Mouse (Mus musculus) forebrain, embryonic 12.5 days (tissue): Measurements from ENCODE around the gene Npb. TPM values are rescaled to one million over a fixed set of nuclear protein-coding genes. Genes with fewer than 3 reads are reported as not detected.

Experiments used
- ATAC-seq: fragments of 200-750 bp; cut with Nextera tagmentation; 2 replicates; pipeline ENCODE4 v1.8.0; 2017; ENCODE audit warnings: moderate TSS enrichment; ENCODE audit not compliant: low FRiP score
- H3K27ac ChIP-seq: fragments of 300-500 bp; sonication (generic); 2 replicates; pipeline ENCODE4 v1.5.1; 2016; ENCODE audit warnings: mild to moderate bottlenecking
- H3K27me3 ChIP-seq: fragments of 300-500 bp; sonication (generic); 2 replicates; pipeline ENCODE4 v1.6.1; 2016; ENCODE audit warnings: mild to moderate bottlenecking
- H3K36me3 ChIP-seq: fragments of 300-500 bp; sonication (generic); replicated peaks from 2 replicates; pipeline ENCODE4 v1.6.1; 2016; ENCODE audit warnings: mild to moderate bottlenecking
- H3K4me1 ChIP-seq: fragments of 300-500 bp; sonication (generic); 2 replicates; pipeline ENCODE4 v1.6.1; 2016
- H3K4me2 ChIP-seq: fragments of 300-500 bp; sonication (generic); 2 replicates; pipeline ENCODE4 v1.6.1; 2016; ENCODE audit warnings: mild to moderate bottlenecking, moderate library complexity
- H3K4me3 ChIP-seq: fragments of 300-500 bp; sonication (generic); replicated peaks from 2 replicates; pipeline ENCODE4 v1.5.1; 2016; ENCODE audit warnings: mild to moderate bottlenecking
- H3K9ac ChIP-seq: fragments of 300-500 bp; sonication (generic); 2 replicates; pipeline ENCODE4 v1.6.1; 2016; ENCODE audit warnings: mild to moderate bottlenecking
- H3K9me3 ChIP-seq: fragments of 300-500 bp; sonication (generic); 2 replicates; pipeline ENCODE4 v1.6.1; 2016
- WGBS: fragments of 180-500 bp; shearing (Covaris S2); methylation state at CpG from one replicate; pipeline ENCODE4 v1.1.7; 2016; 5-methylcytosine and 5-hydroxymethylcytosine counted together
- polyA plus RNA-seq: library from polyadenylated mRNA; unstranded; fragments of >200 nt; fragmentation: Nextera tagmentation; extraction: Ambion mirVana; gene quantifications from 2 replicates; pipeline ENCODE4 v1.2.1, GENCODE M21; 2016

The Npb gene
- polyA plus RNA-seq, 1 experiment from 2014 or later: 0.40 TPM

- H3K4me1 ChIP-seq: peaks cover 9% of the 10 kb centered on the region
- H3K4me2 ChIP-seq: no peak overlapping the region
- no peak overlapping the region for H3K9ac ChIP-seq
- H3K36me3 ChIP-seq: peaks cover 78% of the 10 kb centered on the region
- WGBS: 41% methylated on average over 8 of the region's 8 CpGs
- no peak overlapping the region for H3K4me3 ChIP-seq
- H3K9me3 ChIP-seq: no peaks in the 10 kb centered on the region
- H3K27me3 ChIP-seq: peaks cover 23% of the 10 kb centered on the region
- H3K27ac ChIP-seq: no peak overlapping the region
- ATAC-seq: no peak
Observed at GRCm38 (mm10) chr11:120609250-120609649, 973 bp downstream of the Npb start.

GRCm38 (mm10) chr11:120610477-120611046, 2.3 kb downstream of the Npb start:
- Histone ChIP-seq H3K4me3 (no peak overlapping the region), H3K4me1 (peaks cover 9% of the 10 kb centered on the region), H3K9ac (no peak overlapping the region), H3K27ac (no peak overlapping the region), H3K4me2 (no peak overlapping the region), H3K36me3 (peaks cover 75% of the 10 kb centered on the region), H3K27me3 (peaks cover 23% of the 10 kb centered on the region), H3K9me3 (no peaks in the 10 kb centered on the region)
- 81% methylated on average over 9 of the region's 9 CpGs for WGBS
- ATAC-seq: no peak

- Histone ChIP-seq H3K36me3 (peaks cover 62% of the 10 kb centered on the region), H3K4me3 (no peak overlapping the region), H3K4me1 (peaks cover 21% of the 10 kb centered on the region), H3K27ac (no peak overlapping the region), H3K9ac (no peak overlapping the region), H3K4me2 (no peak overlapping the region), H3K9me3 (no peaks in the 10 kb centered on the region), H3K27me3 (peaks cover 18% of the 10 kb centered on the region)
- WGBS: 43% methylated on average over 6 of the region's 6 CpGs
- peak; percentile 6; the same call in 1 of the 2 replicates for ATAC-seq
Observed at GRCm38 (mm10) chr11:120612763-120613162, 4.5 kb downstream of the Npb start.

- no peak for ATAC-seq
- Histone ChIP-seq H3K36me3 (peaks cover 67% of the 10 kb centered on the region), H3K4me1 (peaks cover 22% of the 10 kb centered on the region)
Observed at GRCm38 (mm10) chr11:120613481-120613972, 5.2 kb downstream of the Npb start.

GRCm38 (mm10) chr11:120613976-120614375, 5.7 kb downstream of the Npb start:
- peaks cover 71% of the 10 kb centered on the region for H3K36me3 ChIP-seq
- H3K27me3 ChIP-seq: peaks cover 9% of the 10 kb centered on the region
- H3K4me3 ChIP-seq: no peak overlapping the region
- ATAC-seq: no peak
- WGBS: 87% methylated on average over 8 of the region's 8 CpGs
- no peak overlapping the region for H3K4me2 ChIP-seq
- 0 out of 2 replicates have a peak, but pooled peaks cover 2% of the 10 kb centered on the region for H3K9me3 ChIP-seq
- H3K4me1 ChIP-seq: peaks cover 18% of the 10 kb centered on the region
- H3K27ac ChIP-seq: no peak overlapping the region
- no peak overlapping the region for H3K9ac ChIP-seq

More at GRCm38 (mm10) chr11:120613481-120613972, 5.2 kb downstream of the Npb start:
- Histone ChIP-seq H3K4me3 (no peak overlapping the region), H3K9me3 (0 out of 2 replicates have a peak, but pooled peaks cover 2% of the 10 kb centered on the region), H3K27me3 (peaks cover 13% of the 10 kb centered on the region), H3K27ac (no peak overlapping the region), H3K9ac (no peak overlapping the region; the same call in 1 of the 2 replicates), H3K4me2 (no peak overlapping the region)
- 86% methylated on average over 10 of the region's 10 CpGs for WGBS

- no peak overlapping the region for H3K27ac ChIP-seq
- H3K4me1 ChIP-seq: peaks cover 18% of the 10 kb centered on the region
- H3K9me3 ChIP-seq: 0 out of 2 replicates have a peak, but pooled peaks cover 2% of the 10 kb centered on the region
- no peaks in the 10 kb centered on the region for H3K27me3 ChIP-seq
- 94% methylated on average over 6 of the region's 6 CpGs for WGBS
- no peak overlapping the region for H3K9ac ChIP-seq
- no peak overlapping the region for H3K4me3 ChIP-seq
- H3K4me2 ChIP-seq: no peak overlapping the region
- H3K36me3 ChIP-seq: peaks cover 72% of the 10 kb centered on the region
- ATAC-seq: no peak
Observed at GRCm38 (mm10) chr11:120615167-120615566, 6.9 kb downstream of the Npb start.

GRCm38 (mm10) chr11:120615606-120616203, 7.4 kb downstream of the Npb start:
- Histone ChIP-seq H3K9me3 (0 out of 2 replicates have a peak, but pooled peaks cover 2% of the 10 kb centered on the region), H3K4me1 (peaks cover 18% of the 10 kb centered on the region), H3K4me2 (no peak overlapping the region), H3K4me3 (no peak overlapping the region), H3K9ac (no peak overlapping the region), H3K27ac (no peak overlapping the region), H3K36me3 (peaks cover 72% of the 10 kb centered on the region), H3K27me3 (no peaks in the 10 kb centered on the region)
- 92% methylated on average over 11 of the region's 11 CpGs for WGBS
- ATAC-seq: no peak

- H3K9me3 ChIP-seq: 0 out of 2 replicates have a peak, but pooled peaks cover 2% of the 10 kb centered on the region
- H3K27me3 ChIP-seq: no peaks in the 10 kb centered on the region
- peak overlapping the region; percentile 85 for H3K4me2 ChIP-seq
- peak overlapping the region; percentile 75; the same call in 1 of the 2 replicates for H3K27ac ChIP-seq
- WGBS: 60% methylated on average over 4 of the region's 4 CpGs
- H3K4me1 ChIP-seq: peaks cover 18% of the 10 kb centered on the region
- peaks cover 72% of the 10 kb centered on the region for H3K36me3 ChIP-seq
- no peak for ATAC-seq
- peak overlapping the region; percentile 73 for H3K9ac ChIP-seq
- H3K4me3 ChIP-seq: peak overlapping the region; percentile 77
Observed at GRCm38 (mm10) chr11:120616617-120617294, 8.5 kb downstream of the Npb start.

GRCm38 (mm10) chr11:120617519-120618112, 9.3 kb downstream of the Npb start, which contains the start of gene Pcyt2:
TSS of gene Pcyt2 (minus strand) at chr11:120617936.
- Histone ChIP-seq H3K36me3 (peaks cover 72% of the 10 kb centered on the region), H3K4me2 (peak within 1 kb of the TSS; percentile 85), H3K4me3 (peak within 1 kb of the TSS; percentile 77), H3K27me3 (no peaks in the 10 kb centered on the region), H3K9ac (peak within 1 kb of the TSS; percentile 73), H3K4me1 (peaks cover 18% of the 10 kb centered on the region), H3K27ac (peak within 1 kb of the TSS; percentile 75), H3K9me3 (0 out of 2 replicates have a peak, but pooled peaks cover 2% of the 10 kb centered on the region)
- ATAC-seq: peak; percentile 96
- WGBS: under 1% methylated on average over 55 of the region's 56 CpGs

GRCm38 (mm10) chr11:120618619-120619535, 10.6 kb downstream of the Npb start:
- peak; percentile 31 for ATAC-seq
- WGBS: 94% methylated on average over 25 of the region's 25 CpGs
- Histone ChIP-seq H3K27me3 (no peaks in the 10 kb centered on the region), H3K4me3 (no peak overlapping the region), H3K36me3 (peaks cover 67% of the 10 kb centered on the region), H3K9ac (no peak overlapping the region), H3K9me3 (0 out of 2 replicates have a peak, but pooled peaks cover 2% of the 10 kb centered on the region), H3K27ac (peak overlapping the region; percentile 75; the same call in 1 of the 2 replicates), H3K4me1 (peaks cover 23% of the 10 kb centered on the region), H3K4me2 (no peak overlapping the region)

- no peak overlapping the region for H3K4me3 ChIP-seq
- no peaks in the 10 kb centered on the region for H3K27me3 ChIP-seq
- H3K4me2 ChIP-seq: no peak overlapping the region
- H3K27ac ChIP-seq: no peak overlapping the region
- ATAC-seq: no peak
- H3K9me3 ChIP-seq: 0 out of 2 replicates have a peak, but pooled peaks cover 2% of the 10 kb centered on the region
- no peak overlapping the region for H3K9ac ChIP-seq
- WGBS: 93% methylated on average over 14 of the region's 14 CpGs
- peaks cover 57% of the 10 kb centered on the region for H3K36me3 ChIP-seq
- peaks cover 30% of the 10 kb centered on the region for H3K4me1 ChIP-seq
Observed at GRCm38 (mm10) chr11:120620195-120620594, 11.9 kb downstream of the Npb start.
